Mouse (Mus musculus) effector memory CD4-positive, alpha-beta T cell, adult 5 months (primary cell): Measurements from ENCODE around the gene Rbm45. TPM values are rescaled to one million over a fixed set of nuclear protein-coding genes. Genes with fewer than 3 reads are reported as not detected.

Experiments used
- polyA plus RNA-seq: library from polyadenylated mRNA; unstranded; fragments of 100-300 nt; shearing (Covaris generic); gene quantifications from one replicate; pipeline ENCODE4 v1.2.1, GENCODE M21; 2017

The Rbm45 gene
- polyA plus RNA-seq, result 2.9 TPM

DNA sequence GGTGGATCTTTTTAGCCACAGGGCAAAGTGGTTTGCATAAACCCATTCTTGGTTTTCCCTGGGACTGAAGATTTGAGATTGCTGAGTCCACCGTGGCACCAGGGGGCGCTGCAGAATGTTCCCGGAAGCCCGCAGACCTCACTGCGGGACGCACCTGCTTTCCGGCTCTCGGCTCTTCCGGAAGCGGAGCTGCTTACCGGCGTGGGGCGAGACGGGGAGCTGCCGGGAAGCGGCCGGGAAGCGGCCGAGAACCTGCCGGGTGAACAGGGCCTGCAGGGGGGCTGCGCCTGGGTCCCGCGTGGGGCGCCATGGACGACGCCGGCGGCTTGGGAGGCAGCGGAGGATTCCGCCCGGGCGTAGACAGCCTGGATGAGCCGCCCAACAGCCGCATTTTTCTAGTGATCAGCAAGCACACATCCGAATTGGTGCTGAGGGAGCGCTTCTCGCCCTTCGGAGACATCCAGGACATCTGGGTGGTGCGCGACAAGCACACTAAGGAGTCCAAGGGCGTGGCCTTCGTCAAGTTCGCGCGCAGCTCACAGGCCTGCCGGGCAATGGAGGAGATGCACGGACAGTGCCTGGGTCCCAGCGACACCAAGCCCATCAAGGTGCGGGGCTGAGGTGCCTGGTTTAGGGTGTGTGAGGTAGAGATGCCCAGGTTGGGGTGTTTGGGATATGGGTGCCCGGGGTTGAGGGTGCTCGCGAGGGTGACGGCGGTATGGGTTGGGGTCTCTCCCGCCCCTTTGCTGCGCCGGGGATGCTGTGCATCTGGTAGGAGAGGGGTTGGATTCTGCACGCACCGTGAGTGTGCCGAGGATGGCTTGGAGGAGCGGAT lies at the start of gene Rbm45:
Gene Rbm45 (plus strand): TSS at position 164 of the 835 bp plus-strand sequence.

DNA sequence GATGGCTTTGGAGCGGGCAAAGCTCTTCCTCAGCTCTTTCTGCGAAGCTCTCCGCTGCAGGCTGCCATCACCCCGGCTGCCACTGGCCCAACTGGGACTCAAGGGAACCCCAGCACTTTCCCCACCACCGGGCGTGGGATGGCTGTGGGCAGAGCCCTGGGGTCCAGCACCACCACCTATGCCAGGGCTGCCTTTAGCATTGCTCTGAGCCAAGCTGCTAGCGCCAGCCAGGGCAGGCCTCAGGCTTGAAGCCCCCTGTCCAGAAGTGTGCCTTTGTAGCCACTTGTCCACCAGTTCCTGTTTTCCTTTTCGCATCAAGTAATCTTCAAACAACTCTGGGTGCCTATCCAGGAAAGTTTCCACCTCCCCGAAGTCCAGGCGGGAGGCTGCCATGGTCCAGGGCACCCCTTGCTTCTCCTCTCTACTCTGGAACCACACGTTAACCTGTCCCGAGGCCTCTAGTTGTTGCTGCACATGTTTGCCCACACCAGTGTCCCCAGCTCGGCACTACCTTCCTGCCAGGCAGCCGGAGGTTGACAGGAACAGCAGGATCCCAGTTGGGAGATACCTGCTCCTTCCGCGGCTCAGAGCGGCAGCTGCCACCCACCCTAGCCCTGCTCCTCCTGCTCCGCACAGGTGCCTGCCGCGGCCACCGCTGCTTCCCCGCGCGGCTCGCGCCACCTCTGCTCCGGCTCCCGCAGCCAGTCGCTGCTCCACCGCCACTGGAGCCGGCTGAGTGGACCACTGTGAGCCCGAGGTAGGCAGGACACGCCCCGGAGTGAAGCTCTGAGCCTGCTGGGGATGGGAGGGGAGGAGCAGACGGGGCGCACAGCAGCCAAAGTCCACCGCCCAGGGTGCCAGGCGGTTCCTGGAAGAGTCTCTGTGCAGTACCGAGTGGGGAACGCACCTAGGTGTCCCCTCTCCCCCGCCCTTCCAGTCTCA lies 31.3 kb upstream of the Rbm45 start, which contains the start of gene Pde11a:
Gene Pde11a (minus strand): TSS at position 560 of the 942 bp plus-strand sequence.

DNA sequence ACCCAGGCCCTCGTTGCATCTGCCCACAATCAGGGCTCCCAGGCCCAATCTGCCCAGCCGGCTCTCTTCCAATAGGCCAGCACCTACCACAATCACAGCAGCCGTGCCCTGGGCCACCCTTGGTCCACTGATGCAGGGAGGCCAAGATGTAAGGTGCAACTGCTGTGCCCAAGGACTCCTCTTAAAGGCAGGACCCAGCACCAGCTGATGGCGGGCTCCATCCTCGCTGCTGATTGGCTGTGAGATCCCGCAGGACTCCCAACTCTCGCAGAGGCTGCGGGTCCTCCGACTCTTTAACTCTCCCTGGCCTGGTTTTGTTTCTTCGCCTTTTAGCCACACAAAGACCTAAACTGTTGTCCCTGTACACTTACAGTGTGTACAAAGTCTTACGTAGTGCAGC lies 9.6 kb upstream of the Rbm45 start, which contains the start of gene Cyct:
Gene Cyct (minus strand): TSS at position 225 of the 400 bp plus-strand sequence.

DNA sequence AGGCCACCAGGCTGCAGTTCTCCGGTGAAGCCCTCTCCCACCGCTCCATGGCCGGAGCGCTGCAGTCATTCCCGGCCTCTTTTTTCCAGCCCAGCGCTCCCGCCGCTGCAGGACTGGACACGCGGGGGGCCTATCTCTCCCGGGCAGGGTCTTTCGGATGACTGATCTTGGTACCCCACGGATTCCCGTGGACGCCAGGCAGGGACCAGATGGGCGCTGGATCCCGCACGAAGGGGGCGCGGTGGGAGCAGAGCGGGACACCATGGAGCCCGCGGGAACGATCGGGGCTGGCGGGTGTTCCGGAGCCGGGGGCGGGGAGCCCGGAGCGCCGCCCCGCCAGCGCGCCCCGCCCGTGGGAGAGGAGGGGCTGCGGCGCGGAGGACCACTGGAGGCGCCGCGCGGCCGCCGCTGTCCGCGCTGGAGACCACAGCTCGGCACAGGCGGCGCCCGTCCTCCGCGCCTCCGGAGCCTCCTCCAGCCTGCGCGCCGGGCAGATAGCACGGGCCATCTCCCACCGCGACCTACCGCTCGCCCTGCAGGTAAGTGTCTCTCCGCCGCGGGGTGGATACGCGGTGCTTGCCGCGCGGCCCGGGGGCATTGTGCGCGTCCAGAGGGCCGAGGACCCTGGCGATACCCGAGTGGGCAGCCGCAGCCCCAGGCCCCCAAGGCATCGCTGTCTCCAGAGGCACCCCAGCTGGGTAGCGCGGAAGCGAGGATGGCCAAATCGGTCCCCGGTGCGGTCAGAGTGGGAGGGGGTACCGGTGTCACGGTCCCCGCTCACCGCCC lies 36.6 kb downstream of the Rbm45 start, which contains the start of gene Osbpl6:
Gene Osbpl6 (plus strand): TSS at position 358 of the 786 bp plus-strand sequence.

Other genes with a start within 250 kb of the Rbm45 start
- 9.4 TPM for gene Pde11a, start 31.2 kb upstream of the Rbm45 start, polyA plus RNA-seq
- gene Cyct, start 9.5 kb upstream of the Rbm45 start, polyA plus RNA-seq, result not detected
- not detected for gene Osbpl6, start 36.5 kb downstream of the Rbm45 start, polyA plus RNA-seq